Mouse (Mus musculus) liver, embryonic 14.5 days (tissue): ENCODE measurements around the gene Pde11a.
A peak's percentile ranks its signal among the peaks of the same experiment; 100 is the strongest.

Experiments used
- CTCF ChIP-seq: IDR thresholded peaks from 2 replicates; pipeline ENCODE4 v1.5.1; 2016; ENCODE audit warnings: antibody characterized with exemption, low read depth, control low read depth
- EP300 ChIP-seq: IDR thresholded peaks from 2 replicates; pipeline ENCODE4 v1.6.1; 2016; ENCODE audit warnings: antibody characterized with exemption, low read depth

DNA sequence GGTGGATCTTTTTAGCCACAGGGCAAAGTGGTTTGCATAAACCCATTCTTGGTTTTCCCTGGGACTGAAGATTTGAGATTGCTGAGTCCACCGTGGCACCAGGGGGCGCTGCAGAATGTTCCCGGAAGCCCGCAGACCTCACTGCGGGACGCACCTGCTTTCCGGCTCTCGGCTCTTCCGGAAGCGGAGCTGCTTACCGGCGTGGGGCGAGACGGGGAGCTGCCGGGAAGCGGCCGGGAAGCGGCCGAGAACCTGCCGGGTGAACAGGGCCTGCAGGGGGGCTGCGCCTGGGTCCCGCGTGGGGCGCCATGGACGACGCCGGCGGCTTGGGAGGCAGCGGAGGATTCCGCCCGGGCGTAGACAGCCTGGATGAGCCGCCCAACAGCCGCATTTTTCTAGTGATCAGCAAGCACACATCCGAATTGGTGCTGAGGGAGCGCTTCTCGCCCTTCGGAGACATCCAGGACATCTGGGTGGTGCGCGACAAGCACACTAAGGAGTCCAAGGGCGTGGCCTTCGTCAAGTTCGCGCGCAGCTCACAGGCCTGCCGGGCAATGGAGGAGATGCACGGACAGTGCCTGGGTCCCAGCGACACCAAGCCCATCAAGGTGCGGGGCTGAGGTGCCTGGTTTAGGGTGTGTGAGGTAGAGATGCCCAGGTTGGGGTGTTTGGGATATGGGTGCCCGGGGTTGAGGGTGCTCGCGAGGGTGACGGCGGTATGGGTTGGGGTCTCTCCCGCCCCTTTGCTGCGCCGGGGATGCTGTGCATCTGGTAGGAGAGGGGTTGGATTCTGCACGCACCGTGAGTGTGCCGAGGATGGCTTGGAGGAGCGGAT lies 31.5 kb upstream of the Pde11a start, which contains the start of gene Rbm45:
- TF ChIP-seq EP300: no peak
- peak; percentile 91 for TF ChIP-seq CTCF
